Mouse (Mus musculus) ES-Bruce4 (cell line): Measurements from ENCODE around the gene Cyb561d1. TPM values are rescaled to one million over a fixed set of nuclear protein-coding genes. Genes with fewer than 3 reads are reported as not detected.

ENCODE experiments used
- H3K27ac ChIP-seq: 2 replicates; pipeline ENCODE4 v1.5.1; 2012; ENCODE audit warnings: low read length, inconsistent platforms; ENCODE audit not compliant: insufficient read depth
- H3K27me3 ChIP-seq: 2 replicates; pipeline ENCODE4 v1.6.1; 2012; ENCODE audit warnings: mild to moderate bottlenecking, low read length, inconsistent platforms; ENCODE audit not compliant: control insufficient read depth, poor library complexity, insufficient read depth, severe bottlenecking
- H3K36me3 ChIP-seq: 2 replicates; pipeline ENCODE4 v1.6.1; 2012; ENCODE audit warnings: inconsistent platforms, mild to moderate bottlenecking, low read length, moderate library complexity; ENCODE audit not compliant: control insufficient read depth, poor library complexity, insufficient read depth, severe bottlenecking
- H3K4me1 ChIP-seq: one replicate; pipeline ENCODE4 v1.8.1; 2011; ENCODE audit warnings: low read length; ENCODE audit not compliant: control insufficient read depth, insufficient read depth
- H3K4me3 ChIP-seq: 2 replicates; pipeline ENCODE4 v1.5.1; 2011; ENCODE audit warnings: low read depth, mild to moderate bottlenecking, low read length
- H3K9ac ChIP-seq: 2 replicates; pipeline ENCODE4 v1.6.1; 2012; ENCODE audit warnings: low read depth, mild to moderate bottlenecking, inconsistent platforms; ENCODE audit not compliant: poor library complexity, severe bottlenecking
- H3K9me3 ChIP-seq: replicated peaks from 2 replicates; pipeline ENCODE4 v1.6.1; 2012; ENCODE audit warnings: mild to moderate bottlenecking, low read length, inconsistent platforms; ENCODE audit not compliant: control insufficient read depth, poor library complexity, insufficient read depth, severe bottlenecking
- CTCF ChIP-seq: IDR thresholded peaks from one replicate; pipeline ENCODE4 v1.8.1; 2011; ENCODE audit warnings: low read depth, low read length
- EP300 ChIP-seq: IDR thresholded peaks from 2 replicates; pipeline ENCODE4 v1.6.1; 2011; ENCODE audit warnings: low read depth, low read length; ENCODE audit not compliant: insufficient read depth
- POLR2A ChIP-seq: IDR thresholded peaks from one replicate; pipeline ENCODE4 v1.8.1; 2011; ENCODE audit warnings: low read length; ENCODE audit not compliant: insufficient read depth
- polyA plus RNA-seq: library from polyadenylated mRNA; stranded (reverse); fragments of >200 nt; gene quantifications from 2 replicates; pipeline ENCODE4 v1.2.4, GENCODE M21; 2011; ENCODE audit warnings: low read depth; ENCODE audit not compliant: missing spikeins, insufficient read depth, insufficient read length

Gene Cyb561d1
- polyA plus RNA-seq, 1 experiment = 3.7 TPM

DNA sequence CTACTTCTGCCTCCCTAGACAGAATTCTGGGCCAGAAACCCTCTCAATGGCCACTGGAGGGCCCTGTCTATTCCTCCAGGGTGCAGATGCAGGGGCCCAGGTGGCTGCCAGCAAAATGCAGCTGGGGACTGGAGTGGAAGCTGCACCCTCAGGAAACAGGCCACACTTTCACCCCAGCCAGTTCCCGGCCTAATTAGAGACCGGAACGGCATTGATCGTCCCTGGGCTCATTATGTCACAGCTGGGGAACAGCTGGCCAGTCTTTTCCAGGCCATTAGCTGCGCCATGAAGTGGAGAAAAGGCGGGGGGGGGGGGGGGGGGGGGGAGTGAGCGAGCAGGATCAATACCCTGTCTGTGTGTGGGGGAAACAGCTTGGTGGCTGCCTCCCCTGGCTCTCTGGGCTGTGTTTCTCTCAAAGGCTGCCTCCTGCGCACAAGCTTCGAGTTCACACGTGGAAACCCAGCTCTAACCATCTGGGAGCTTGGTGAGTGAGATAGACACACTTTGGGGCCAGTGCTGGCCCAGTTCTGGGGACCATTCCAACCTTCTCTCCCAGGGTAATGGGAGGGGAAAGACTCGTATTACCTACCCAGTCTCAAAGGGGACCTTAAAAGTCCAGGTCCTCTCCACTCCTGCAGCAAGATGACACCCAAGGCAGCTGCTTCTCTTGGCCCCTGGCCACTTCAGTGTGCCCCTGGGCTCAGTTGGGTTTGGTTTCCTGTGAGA is 34.4 kb downstream of the Cyb561d1 start:
- H3K36me3 ChIP-seq = no peaks in the 10 kb centered on the region
- H3K27ac ChIP-seq = no peak overlapping the region
- H3K4me1 ChIP-seq = no peaks in the 10 kb centered on the region
- no peak overlapping the region for H3K4me3 ChIP-seq
- no peaks in the 10 kb centered on the region for H3K9me3 ChIP-seq
- no peaks in the 10 kb centered on the region for H3K27me3 ChIP-seq
- TF ChIP-seq POLR2A = no peak
- no peak for TF ChIP-seq EP300
- TF ChIP-seq CTCF = peak; percentile 27
- no peak overlapping the region for H3K9ac ChIP-seq

GRCm38 (mm10) chr3:108165532-108166315 is 35.3 kb downstream of the Cyb561d1 start:
- no peak overlapping the region for H3K4me3 ChIP-seq
- TF ChIP-seq POLR2A (no peak), CTCF (no peak), EP300 (no peak)
- H3K9me3 ChIP-seq = no peaks in the 10 kb centered on the region
- no peaks in the 10 kb centered on the region for H3K4me1 ChIP-seq
- no peak overlapping the region for H3K27ac ChIP-seq
- no peaks in the 10 kb centered on the region for H3K27me3 ChIP-seq
- H3K36me3 ChIP-seq = no peaks in the 10 kb centered on the region
- no peak overlapping the region for H3K9ac ChIP-seq

GRCm38 (mm10) chr3:108164807-108165206 is 36.2 kb downstream of the Cyb561d1 start:
- peak; percentile 96 for TF ChIP-seq CTCF
- no peak for TF ChIP-seq EP300
- no peaks in the 10 kb centered on the region for H3K9me3 ChIP-seq
- H3K27me3 ChIP-seq = no peaks in the 10 kb centered on the region
- H3K36me3 ChIP-seq = no peaks in the 10 kb centered on the region
- no peak overlapping the region for H3K4me3 ChIP-seq
- peak overlapping the region; percentile 38 for H3K9ac ChIP-seq
- no peaks in the 10 kb centered on the region for H3K4me1 ChIP-seq
- H3K27ac ChIP-seq = no peak overlapping the region

DNA sequence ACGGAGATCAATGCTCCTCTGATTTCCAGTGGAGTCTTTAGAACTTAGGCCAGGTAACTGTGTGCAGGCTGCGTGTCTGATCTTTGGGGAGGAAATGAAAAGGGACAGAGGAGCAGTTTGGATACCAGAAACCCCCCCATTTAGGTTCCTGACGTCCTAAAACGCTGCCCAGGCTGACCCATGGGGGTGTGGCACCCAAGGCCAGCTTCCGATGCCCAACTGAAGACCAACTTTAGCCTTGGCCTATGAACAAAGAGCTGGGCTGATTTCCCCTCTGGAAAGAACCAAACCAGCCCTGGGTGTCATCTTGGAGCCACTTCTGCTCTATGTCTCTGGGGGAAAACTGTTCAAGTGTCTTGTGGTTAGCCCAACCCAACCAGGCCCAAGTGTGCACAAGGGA is 36.9 kb downstream of the Cyb561d1 start:
- TF ChIP-seq EP300 (no peak), CTCF (no peak), POLR2A (no peak)
- no peaks in the 10 kb centered on the region for H3K4me1 ChIP-seq
- no peaks in the 10 kb centered on the region for H3K27me3 ChIP-seq
- H3K9me3 ChIP-seq = no peaks in the 10 kb centered on the region
- H3K4me3 ChIP-seq = no peak overlapping the region
- no peaks in the 10 kb centered on the region for H3K36me3 ChIP-seq
- no peak overlapping the region for H3K9ac ChIP-seq
- H3K27ac ChIP-seq = no peak overlapping the region

DNA sequence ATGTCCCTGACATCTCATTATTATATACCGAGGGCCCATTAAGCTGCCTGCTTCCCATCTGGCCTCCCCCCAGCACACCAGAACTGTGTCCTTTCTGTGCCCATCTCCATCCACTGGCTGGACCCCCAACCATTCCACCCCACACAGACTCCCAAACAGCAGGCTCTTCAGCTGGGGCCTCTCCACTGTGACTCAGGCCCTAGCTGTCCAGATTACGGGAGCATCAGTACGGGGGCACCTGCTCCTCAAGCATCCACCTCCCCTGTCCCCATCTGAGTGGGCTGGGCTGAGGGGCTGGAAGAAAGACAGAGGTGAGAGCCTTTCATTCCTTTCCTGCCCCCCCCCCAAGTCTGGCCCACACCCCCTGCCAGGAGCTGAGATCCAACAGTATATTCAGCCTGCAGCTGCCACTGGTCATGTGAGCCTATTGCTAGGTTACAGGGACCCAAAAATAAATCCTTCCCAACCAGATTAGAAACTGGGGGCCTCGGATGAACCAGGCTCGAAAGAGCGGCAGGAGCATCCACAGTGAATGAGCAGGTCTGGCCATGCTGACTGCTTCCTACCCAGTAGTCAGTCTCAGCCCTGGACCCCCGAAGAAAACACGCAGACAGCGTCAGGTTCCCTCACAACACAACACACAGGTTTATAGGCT is 42.5 kb downstream of the Cyb561d1 start:
- Histone ChIP-seq H3K36me3 (no peaks in the 10 kb centered on the region), H3K27ac (no peak overlapping the region), H3K9ac (no peak overlapping the region), H3K4me1 (no peaks in the 10 kb centered on the region), H3K27me3 (no peaks in the 10 kb centered on the region), H3K4me3 (no peak overlapping the region), H3K9me3 (no peaks in the 10 kb centered on the region)
- TF ChIP-seq EP300 (no peak), POLR2A (no peak), CTCF (no peak)

GRCm38 (mm10) chr3:108154656-108155055 is 46.4 kb downstream of the Cyb561d1 start, which contains the start of gene Gpr61:
Gene Gpr61 (minus strand): TSS chr3:108154882.
- no peak within 1 kb of the TSS for H3K9ac ChIP-seq
- no peaks in the 10 kb centered on the region for H3K4me1 ChIP-seq
- no peaks in the 10 kb centered on the region for H3K36me3 ChIP-seq
- no peaks in the 10 kb centered on the region for H3K9me3 ChIP-seq
- no peak for TF ChIP-seq POLR2A
- no peak for TF ChIP-seq EP300
- TF ChIP-seq CTCF = no peak
- H3K27ac ChIP-seq = no peak within 1 kb of the TSS
- no peak within 1 kb of the TSS for H3K4me3 ChIP-seq
- no peaks in the 10 kb centered on the region for H3K27me3 ChIP-seq
